Mouse (Mus musculus) ES-E14 (cell line): ENCODE measurements around the gene Cbx8. TPM values are rescaled to one million over a fixed set of nuclear protein-coding genes. Genes with fewer than 3 reads are reported as not detected.

ENCODE experiments used
- DNase-seq: peaks from one replicate; pipeline ENCODE4 v3.0.0-alpha.2; 2013; ENCODE audit warnings: low read depth, low spot score
- H3K27ac ChIP-seq: 2 replicates; pipeline ENCODE4 v1.5.1; 2012; ENCODE audit warnings: low read depth, mild to moderate bottlenecking, low read length, moderate library complexity, mixed read lengths; ENCODE audit not compliant: poor library complexity, insufficient read depth, severe bottlenecking
- H3K36me3 ChIP-seq: 2 replicates; pipeline ENCODE4 v1.6.1; 2012; ENCODE audit warnings: mild to moderate bottlenecking, low read length, moderate library complexity, mixed read lengths; ENCODE audit not compliant: control insufficient read depth, poor library complexity, insufficient read depth, severe bottlenecking
- H3K4me1 ChIP-seq, 2 experiments: fragments of 150-350 bp in 1 of 2; sonication (generic) in 1 of 2; 2 replicates each; pipeline ENCODE4 v1.6.1; 2012; ENCODE audit warnings: low read length in 2 of 2, mild to moderate bottlenecking in 1 of 2, mixed read lengths in 1 of 2; ENCODE audit not compliant: control insufficient read depth in 2 of 2, insufficient read depth in 2 of 2, poor library complexity in 1 of 2
- H3K4me3 ChIP-seq, 2 experiments: fragments of 150-350 bp in 1 of 2; sonication (generic) in 1 of 2; 2 replicates each; pipeline ENCODE4 v1.5.1; 2012; ENCODE audit warnings: low read length in 2 of 2, low read depth in 1 of 2, mild to moderate bottlenecking in 1 of 2, mixed read lengths in 1 of 2; ENCODE audit not compliant: insufficient read depth in 1 of 2, poor library complexity in 1 of 2, severe bottlenecking in 1 of 2
- H3K9ac ChIP-seq: 2 replicates; pipeline ENCODE4 v1.6.1; 2012; ENCODE audit warnings: low read depth, mild to moderate bottlenecking, low read length, mixed read lengths; ENCODE audit not compliant: poor library complexity, insufficient read depth, severe bottlenecking
- H3K9me3 ChIP-seq: fragments of 150-350 bp; sonication (generic); 2 replicates; pipeline ENCODE4 v1.6.1; 2012; ENCODE audit warnings: low read depth, mild to moderate bottlenecking, low read length; ENCODE audit not compliant: control insufficient read depth, insufficient read depth
- CHD2 ChIP-seq: IDR thresholded peaks from 2 replicates; pipeline ENCODE4 v1.6.1; 2014; ENCODE audit warnings: mild to moderate bottlenecking, low read depth, low read length, inconsistent platforms
- HCFC1 ChIP-seq: IDR thresholded peaks from 2 replicates; pipeline ENCODE4 v1.6.1; 2012; ENCODE audit warnings: low read length, inconsistent platforms, borderline replicate concordance; ENCODE audit not compliant: insufficient read depth
- MAFK ChIP-seq: IDR thresholded peaks from 2 replicates; pipeline ENCODE4 v1.6.1; 2014; ENCODE audit warnings: mild to moderate bottlenecking, low read depth, low read length, inconsistent platforms; ENCODE audit not compliant: insufficient read depth
- ZC3H11A ChIP-seq: IDR thresholded peaks from 2 replicates; pipeline ENCODE4 v1.6.1; 2012; ENCODE audit warnings: low read depth, mild to moderate bottlenecking, inconsistent platforms, low read length, borderline replicate concordance
- ZNF384 ChIP-seq: IDR thresholded peaks from 2 replicates; pipeline ENCODE4 v1.6.1; 2012; ENCODE audit warnings: low read depth, low read length, inconsistent platforms
- in situ Hi-C, 2 experiments: fragments of 600-800 bp; cut with MboI; formaldehyde crosslinking; loops; one replicate each; pipeline ENCODE4 v1.15.1; 2025; ENCODE audit warnings: low sequenced_read_pairs in 2 of 2, inconsistent platforms in 1 of 2; ENCODE audit not compliant: unreplicated experiment in 2 of 2
- total RNA-seq: library from RNA; depleted of rRNA; stranded (reverse); fragments of 300-350 nt; gene quantifications from 2 replicates; pipeline ENCODE4 v1.2.3, GENCODE M21; 2012

Gene Cbx8
- total RNA-seq, 1 experiment, result 1.2 TPM

- in situ Hi-C loops, result no loop called here
- no peak for TF ChIP-seq ZC3H11A
- peak; percentile 28; the same call in 1 of the 2 replicates for TF ChIP-seq CHD2
- DNase-seq, result peak; percentile 62
- Histone ChIP-seq H3K27ac (no peak overlapping the region), H3K36me3 (no peaks in the 10 kb centered on the region), H3K9me3 (no peaks in the 10 kb centered on the region), H3K9ac (peak overlapping the region; percentile 81), H3K4me1 (peaks cover 3 to 11% of the 10 kb centered on the region in 2 experiments; a peak in 1 of 4 replicates), H3K4me3 (peak overlapping the region; percentile 61 to 65)
Observed at GRCm38 (mm10) chr11:119007461-119008456, 33.0 kb downstream of the Cbx8 start.

- H3K36me3 ChIP-seq, result no peaks in the 10 kb centered on the region
- no peak overlapping the region for H3K9ac ChIP-seq
- H3K27ac ChIP-seq, result no peak overlapping the region
- no peak for TF ChIP-seq HCFC1
- no peaks in the 10 kb centered on the region for H3K9me3 ChIP-seq
- in situ Hi-C loops, result no loop called here
- no peak for DNase-seq
- peaks cover 3 to 11% of the 10 kb centered on the region in 2 experiments; a peak in 1 of 4 replicates for H3K4me1 ChIP-seq
- H3K4me3 ChIP-seq, result no peak overlapping the region
Observed at GRCm38 (mm10) chr11:119006462-119006861, 34.3 kb downstream of the Cbx8 start.

- TF ChIP-seq CHD2 (no peak), ZNF384 (no peak), HCFC1 (no peak)
- no peaks in the 10 kb centered on the region for H3K36me3 ChIP-seq
Observed at GRCm38 (mm10) chr11:119005547-119006275, 35.1 kb downstream of the Cbx8 start.

GRCm38 (mm10) chr11:119001493-119002128, 39.2 kb downstream of the Cbx8 start:
- in situ Hi-C loops, result no loop called here
- Histone ChIP-seq H3K4me1 (peaks cover 0 to 8% of the 10 kb centered on the region in 2 experiments; a peak in 1 of 4 replicates), H3K9ac (no peak overlapping the region), H3K36me3 (no peaks in the 10 kb centered on the region), H3K9me3 (no peaks in the 10 kb centered on the region), H3K4me3 (no peak overlapping the region), H3K27ac (no peak overlapping the region)
- TF ChIP-seq ZNF384 (no peak), MAFK (no peak), ZC3H11A (no peak), CHD2 (no peak), HCFC1 (no peak)
- no peak for DNase-seq

More at GRCm38 (mm10) chr11:119005547-119006275, 35.1 kb downstream of the Cbx8 start:
- DNase-seq, result no peak
- H3K9me3 ChIP-seq, result no peaks in the 10 kb centered on the region
- H3K27ac ChIP-seq, result no peak overlapping the region
- H3K9ac ChIP-seq, result no peak overlapping the region
- in situ Hi-C loops, result no loop called here
- H3K4me1 ChIP-seq, result peaks cover 3 to 11% of the 10 kb centered on the region in 2 experiments; a peak in 1 of 4 replicates
- no peak overlapping the region for H3K4me3 ChIP-seq
